Mouse (Mus musculus) urinary bladder, postnatal 4 days (tissue): ENCODE results near the gene Tldc2.

Source experiments
- DNase-seq, 2 experiments: peaks; one replicate each; pipeline ENCODE4 v3.0.0; 2021 to 2022; ENCODE audit warnings: low spot score in 2 of 2

Gene Tldc2

DNA sequence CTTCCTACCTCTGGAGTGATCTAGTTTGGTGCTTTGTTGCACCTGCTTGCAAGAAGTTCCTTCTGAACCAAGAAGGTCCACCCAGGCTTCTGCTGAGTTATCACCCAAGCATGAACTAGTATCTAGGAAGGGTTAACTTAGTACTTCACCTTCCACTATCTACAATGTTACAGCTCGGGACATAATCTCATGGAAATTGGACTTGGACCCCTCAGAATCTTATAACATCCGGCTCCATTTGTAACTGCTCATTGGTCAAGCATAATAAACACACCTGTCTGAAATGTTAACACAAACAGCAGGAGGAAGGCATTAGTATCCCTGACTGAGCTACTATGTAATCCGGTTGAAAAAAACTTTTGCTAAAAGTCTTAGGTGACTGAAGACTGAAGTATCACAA lies 40.5 kb downstream of the Tldc2 start:
- DNase-seq, result no peak

GRCm38 (mm10) chr2:157128072-157128471 lies 41.2 kb downstream of the Tldc2 start:
- no peak for DNase-seq

- DNase-seq, result no peak
Observed at GRCm38 (mm10) chr2:157129096-157129495, 42.2 kb downstream of the Tldc2 start.

DNA sequence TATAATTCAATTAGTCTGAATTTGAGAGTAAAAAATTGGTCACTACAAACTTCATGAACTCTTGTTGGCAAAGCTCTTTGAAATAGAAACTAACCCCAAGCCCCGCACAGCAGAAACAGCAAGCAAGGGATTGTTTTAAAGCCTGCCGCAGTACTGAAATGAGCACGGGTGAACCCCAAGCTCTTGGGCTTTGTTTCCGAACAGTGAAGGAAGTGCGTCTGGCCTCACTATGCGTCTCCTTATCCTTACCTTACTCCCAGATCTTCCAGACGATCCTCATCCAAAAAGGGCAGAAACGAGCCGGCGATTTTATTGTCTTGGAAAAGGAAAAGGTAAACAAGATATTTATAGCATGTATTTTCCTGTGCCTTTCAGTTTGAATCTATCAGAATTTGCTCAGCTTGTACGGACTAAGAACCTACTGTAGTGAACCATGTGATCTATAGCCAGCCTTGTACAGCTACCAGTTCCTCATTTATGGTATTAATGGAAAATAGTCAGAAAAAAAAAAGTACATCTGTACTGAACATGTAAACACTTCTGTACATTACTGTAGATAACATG lies 42.8 kb downstream of the Tldc2 start:
- DNase-seq, result no peak

GRCm38 (mm10) chr2:157130813-157131514 lies 44.1 kb downstream of the Tldc2 start:
- no peak for DNase-seq

- no peak for DNase-seq
Observed at GRCm38 (mm10) chr2:157132086-157132485, 45.2 kb downstream of the Tldc2 start.

DNA sequence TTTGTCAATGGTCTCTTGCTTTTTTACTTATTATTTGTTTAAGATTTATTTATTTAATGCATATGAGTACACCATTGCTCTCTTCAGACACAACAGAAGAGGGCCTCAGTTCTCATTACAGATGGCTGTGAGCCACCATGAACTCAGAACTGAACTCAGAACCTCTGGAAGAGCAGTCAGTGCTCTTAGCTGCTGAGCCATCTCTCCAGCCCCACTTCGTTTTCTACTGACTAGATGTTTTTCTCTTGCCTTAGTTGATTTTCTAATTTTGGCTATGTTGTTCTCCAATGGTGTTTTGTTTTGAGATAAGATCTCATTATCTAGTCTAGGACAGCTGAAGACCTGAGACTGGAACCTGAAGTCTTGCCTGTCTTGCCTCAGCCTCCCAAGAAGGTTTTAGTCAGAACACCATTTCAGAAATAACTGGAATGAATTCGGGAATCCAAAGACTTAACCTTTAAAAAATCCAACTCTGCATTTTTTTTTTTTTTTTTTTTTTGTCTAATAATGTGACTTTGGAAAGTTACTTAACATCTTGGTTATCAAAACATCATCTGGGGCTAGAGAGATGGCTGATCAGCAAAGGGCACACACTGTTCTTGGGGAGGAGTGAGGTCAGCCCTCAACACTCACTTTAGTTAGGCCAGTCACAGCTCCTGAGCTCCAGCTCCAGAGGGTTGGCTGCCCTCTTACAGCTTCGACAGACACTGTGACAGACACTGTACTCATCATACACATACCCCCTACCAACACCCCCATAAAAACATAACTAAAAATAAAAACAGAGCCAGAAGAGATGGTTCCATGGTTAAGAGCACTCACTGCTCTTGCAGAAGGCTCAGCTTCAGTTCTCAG lies 46.1 kb downstream of the Tldc2 start:
- DNase-seq, result no peak

DNA sequence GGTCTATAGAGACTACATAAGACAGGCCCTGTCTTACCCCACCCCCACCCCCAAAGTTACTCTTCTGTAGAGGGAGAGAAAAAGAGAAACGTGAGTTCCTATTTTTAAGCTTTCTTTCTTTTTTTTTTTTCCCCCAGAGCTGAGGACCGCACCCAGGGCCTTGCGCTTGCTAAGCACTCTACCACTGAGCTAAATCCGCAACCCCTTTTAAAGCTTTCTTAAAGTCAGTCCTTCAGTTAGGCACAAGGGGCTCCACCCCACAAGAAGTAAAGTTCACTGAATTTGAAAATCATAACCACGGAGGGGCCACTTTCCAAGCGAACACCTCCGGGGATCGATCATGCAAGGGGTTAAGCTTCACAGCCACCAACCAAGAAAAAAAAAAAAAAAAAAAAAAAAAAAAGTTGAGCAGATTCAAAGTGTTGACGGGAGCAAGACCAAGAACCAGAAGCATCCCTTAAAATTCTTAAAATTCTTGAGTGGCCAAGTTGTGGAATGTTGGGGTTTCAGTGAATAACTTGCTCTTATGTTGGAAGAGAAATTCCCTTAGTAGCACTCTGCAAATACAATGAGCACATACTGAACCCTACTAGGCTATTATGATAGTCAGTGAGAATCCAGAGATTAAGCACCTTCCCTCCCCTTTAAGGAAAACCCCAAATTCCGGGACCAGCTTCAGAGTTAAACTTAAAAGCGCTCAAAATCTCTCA lies 47.1 kb downstream of the Tldc2 start:
- no peak for DNase-seq

DNA sequence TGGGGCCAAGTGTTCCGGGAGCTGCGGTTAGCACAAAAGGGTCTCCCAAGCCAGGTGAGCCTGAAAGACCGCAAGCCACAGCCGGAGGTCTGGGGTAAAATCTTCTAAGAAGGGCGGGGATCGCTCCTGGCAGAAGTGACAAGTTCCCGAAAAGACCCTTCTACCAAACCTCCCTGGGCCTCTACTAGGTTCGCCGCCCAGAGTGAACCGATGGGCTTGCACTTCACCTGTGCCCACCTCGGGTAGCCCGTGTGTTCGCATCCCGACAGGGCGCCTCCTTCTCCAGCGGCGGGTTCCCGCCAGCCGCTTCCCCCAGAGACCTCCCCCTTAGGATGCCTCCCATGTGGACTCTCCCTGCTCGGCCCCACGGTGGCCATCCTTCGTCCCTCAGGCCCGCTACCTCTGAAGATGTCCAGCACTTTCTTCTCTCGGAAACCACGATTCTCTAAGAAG lies 47.6 kb downstream of the Tldc2 start:
- peak in 1 of 2 experiments; percentile 62 for DNase-seq

DNA sequence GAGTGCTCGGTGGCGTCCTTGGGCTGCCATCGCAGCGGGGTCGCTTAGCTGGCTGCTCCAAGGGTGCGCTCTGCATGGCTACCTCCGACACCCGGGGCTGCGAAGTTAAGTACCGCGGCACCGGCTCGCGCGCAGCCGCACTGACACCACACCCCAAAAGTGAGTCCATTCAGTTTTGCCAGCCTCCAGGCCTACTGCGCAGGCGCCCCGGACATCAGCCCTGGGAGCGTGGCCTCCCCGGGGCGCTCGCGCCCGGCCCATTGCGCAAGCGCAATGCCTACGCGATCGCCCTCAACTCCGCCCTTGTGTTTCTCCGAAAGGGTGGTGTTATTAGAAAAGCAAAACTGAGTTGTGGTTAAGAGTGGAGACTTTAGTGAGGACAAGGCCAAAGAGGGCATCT lies 48.2 kb downstream of the Tldc2 start, which contains the start of gene Samhd1:
Gene Samhd1, minus strand, starts transcription at position 252 of the 400 bp plus-strand sequence.
- peak; percentile 93 to 96 for DNase-seq

GRCm38 (mm10) chr2:157135529-157136120 lies 48.8 kb downstream of the Tldc2 start:
- DNase-seq, result no peak

DNA sequence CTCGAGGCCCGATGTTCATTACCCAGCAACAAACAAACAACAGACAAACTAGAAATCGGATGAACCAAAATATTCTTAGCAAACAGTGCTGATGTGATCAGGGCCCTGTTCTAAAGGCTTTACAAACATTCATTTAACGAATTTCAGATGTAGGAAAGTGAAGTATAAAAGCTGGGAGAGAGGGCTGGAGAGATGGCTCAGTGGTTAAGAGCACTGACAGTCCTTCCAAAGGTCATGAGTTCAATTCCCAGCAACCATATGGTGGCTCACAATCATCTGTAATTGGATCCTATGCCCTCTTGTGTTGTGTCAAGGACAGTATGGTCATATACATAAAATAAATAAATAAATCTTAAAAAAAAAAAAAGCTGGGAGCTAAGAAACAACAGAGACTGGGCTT lies 49.3 kb downstream of the Tldc2 start:
- no peak for DNase-seq

DNA sequence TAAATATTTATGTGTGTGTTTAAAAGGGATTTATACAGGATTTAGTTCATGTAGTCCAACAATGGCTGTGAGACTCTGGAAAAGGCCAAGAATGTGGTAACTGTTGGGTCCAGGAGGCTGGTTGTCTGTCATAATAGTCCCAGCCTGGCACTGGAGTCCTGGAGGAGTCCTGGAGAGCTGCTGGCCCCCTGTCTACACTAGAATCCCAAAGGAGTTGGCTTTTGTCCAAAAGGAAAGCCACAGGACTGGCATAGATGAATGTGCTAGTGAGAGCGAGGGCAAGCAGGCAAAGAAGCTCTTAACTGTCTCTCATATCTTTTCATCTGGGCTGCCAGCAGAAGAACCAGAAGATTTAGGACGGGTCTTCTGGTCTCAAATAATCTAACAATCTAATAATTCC lies 49.8 kb downstream of the Tldc2 start:
- DNase-seq, result no peak

GRCm38 (mm10) chr2:157137959-157138731 lies 51.3 kb downstream of the Tldc2 start:
- DNase-seq, result no peak

DNA sequence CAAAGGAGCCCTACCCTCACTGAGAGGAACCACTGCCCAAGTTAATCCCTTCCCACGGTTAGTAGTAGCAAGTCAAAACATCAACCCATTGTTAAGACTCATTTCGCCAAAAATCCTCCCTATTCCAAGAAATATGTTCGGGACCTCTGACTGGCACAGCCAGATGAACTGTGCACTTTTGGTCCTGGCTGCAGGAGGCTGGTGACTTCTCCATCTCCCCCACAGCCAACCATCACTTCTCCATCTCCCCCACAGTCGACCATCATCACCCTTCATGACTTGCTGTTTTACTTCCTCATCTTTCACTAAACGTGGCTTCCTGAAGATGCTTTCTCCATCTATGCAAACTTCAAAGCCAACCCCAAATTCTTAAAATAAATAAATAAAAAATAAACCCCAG lies 52.0 kb downstream of the Tldc2 start:
- no peak for DNase-seq

DNA sequence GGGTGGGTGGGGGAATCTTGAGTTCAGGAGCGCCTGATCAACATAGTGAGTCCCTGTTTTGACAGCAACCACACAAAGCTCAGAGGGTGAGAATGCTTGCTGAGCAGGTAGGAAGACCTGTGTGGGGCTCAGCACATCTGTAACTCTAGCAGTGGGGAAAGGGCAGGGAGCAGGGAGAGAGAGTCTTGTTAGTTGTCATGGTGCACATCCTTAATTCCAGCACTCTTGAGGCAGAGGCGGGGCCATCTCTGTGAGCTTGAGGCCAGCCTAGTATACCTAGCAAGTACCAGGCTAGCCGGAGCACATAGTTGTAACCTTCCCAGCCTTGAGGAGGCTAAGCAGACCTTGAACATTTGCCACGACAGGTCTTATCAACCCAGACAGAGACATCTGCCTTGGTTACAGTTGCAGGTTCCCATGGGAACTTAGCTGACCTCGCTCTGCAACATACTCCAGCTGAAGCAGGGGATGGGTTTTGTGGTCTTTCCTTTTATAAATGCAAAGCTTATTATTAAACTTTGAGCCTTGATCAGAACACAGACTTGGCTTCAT lies 52.5 kb downstream of the Tldc2 start:
- DNase-seq, result no peak

DNA sequence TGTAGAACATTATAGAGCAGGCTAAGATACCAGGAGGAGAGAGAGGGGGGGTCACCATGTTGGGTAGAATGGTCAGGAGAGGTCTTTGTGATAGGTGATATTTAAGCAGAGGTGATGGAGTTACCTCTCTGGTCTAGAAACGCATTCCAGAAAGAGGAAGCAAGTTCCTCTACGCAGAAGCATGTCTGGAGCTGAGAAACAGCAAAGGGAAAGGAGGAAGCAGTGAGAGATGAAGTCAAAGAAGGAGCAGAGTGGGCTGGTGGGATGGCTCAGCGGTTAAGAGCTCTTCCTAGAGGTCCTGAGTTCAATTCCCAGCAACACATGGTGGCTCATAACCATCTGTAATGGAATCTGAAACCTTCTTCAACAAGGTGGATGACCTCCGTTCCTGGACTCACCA lies 55.1 kb downstream of the Tldc2 start:
- DNase-seq, result no peak

DNA sequence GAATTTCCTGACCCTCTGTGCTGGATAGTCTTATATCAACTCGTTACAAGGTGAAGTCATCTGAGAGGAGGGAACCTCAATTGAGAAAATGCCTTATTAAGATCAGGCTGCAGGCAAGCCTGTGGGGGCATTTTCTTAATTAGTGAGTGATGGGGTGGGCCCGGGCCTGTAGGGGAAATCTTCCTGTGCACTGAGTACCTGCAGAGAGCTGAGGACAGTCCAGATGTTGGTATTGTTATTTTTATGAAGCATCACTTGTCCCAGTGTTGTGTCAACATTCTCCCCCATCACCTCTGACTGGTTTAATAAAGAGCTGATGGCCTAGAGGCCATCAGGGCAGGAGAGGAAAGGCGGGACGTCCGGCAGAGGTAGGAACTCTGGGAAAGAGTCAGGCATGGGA lies 57.3 kb downstream of the Tldc2 start:
- DNase-seq, result peak in 1 of 2 experiments; percentile 20

DNA sequence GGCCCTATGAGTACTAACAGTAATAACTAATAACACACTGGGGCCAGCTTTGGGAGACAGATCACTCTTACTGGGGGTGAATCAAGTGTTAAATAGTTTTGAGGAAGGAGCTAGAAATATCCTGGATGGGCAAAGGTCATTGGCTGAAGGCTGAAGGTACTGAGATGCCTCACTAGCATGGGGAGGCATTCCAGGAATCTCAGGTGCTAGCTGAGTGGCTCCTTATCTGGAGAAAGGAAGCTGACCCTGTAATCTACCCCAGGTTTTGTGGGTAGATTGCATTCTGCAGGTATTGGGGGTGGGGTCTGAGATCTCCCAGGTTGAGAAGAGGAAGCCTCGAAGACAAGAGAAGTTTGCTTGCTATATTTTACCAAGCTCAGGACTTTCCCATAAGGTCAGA lies 58.3 kb downstream of the Tldc2 start:
- DNase-seq, result no peak
